Mouse (Mus musculus) T-helper 2 cell (primary cell): ENCODE results near the gene Kctd10.

ENCODE experiments used
- in situ Hi-C: fragments of 300-600 bp; cut with MboI, MseI; formaldehyde crosslinking; loops from one replicate; pipeline ENCODE4 v1.15.1; 2025; ENCODE audit warnings: high pct_unique_total_duplicates

The Kctd10 gene

DNA sequence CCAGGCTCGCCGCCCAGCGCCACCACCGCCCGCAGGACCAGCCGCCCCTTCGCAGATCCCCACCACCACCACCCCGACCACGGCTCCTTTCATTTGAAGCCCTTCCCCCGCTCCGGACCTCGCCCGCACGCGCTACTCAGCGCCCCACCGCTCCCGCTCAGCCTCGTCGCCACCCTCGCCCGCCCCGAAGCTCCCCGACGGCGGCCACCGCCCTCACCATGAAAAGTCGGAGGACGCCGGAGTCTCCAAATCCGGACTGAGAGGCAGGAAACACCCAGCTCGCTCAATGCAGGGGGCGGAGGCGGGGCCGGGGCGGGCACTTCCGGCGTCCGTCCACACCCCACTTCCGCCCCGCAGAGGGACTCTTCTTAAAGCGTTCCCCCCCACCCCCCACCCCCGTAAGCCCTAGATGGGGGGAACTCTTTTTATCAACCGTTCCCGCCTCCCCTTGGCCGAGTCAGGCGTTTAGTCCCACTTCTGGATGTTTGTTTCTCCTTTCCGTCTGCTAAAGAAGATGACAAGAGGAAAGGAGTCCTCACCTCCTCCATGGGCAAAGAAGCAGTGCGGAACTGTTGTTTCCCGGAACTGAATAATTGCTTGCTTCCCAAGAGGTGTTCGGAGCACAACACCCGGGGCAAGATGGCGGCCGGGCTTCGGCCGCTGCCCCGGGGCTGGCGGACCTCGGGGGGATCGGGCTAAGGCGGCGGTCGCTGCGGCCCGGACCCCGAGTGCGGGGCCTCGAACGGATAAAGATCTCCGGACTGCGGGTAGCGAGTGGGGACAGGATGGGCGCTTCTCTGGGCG is at the start of gene Kctd10, which contains the start of gene Ube3b:
Gene Kctd10, minus strand, starts transcription at position 300 of the 804 bp plus-strand sequence.
Gene Ube3b, plus strand, starts transcription at position 399 of the 804 bp plus-strand sequence.
- in situ Hi-C loops, result loop anchor here (5.0 kb wide), 1 partner anchor 68 kb away; no protein-coding TSS in a partner anchor

- in situ Hi-C loops, result no loop called here
These were observed 49.5 kb upstream of the Kctd10 start for GRCm38 (mm10) chr5:114429781-114430180.

GRCm38 (mm10) chr5:114428621-114429020 is 48.3 kb upstream of the Kctd10 start:
- in situ Hi-C loops, result no loop called here

- in situ Hi-C loops, result no loop called here
These were observed 46.4 kb upstream of the Kctd10 start for GRCm38 (mm10) chr5:114426732-114427131.

DNA sequence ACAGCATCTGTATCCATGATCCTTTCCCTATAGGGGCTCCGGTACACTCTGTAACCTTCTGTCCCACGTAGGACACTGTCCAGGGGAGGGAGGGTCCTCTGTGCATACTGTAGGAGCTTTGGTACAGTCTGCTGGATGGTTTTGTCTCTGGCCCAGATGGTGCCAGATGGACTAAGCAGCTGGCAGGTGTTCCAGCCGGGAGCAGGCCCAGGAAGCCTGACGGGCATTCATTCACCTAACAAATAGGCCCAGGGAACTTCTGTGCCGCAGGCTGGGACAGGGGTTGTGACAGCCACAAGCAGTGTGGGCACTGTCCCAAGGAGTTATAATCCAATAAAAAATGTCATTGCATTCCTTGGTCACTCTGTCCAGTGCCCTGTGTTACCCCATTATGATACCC is 43.7 kb upstream of the Kctd10 start:
- in situ Hi-C loops, result no loop called here

GRCm38 (mm10) chr5:114422591-114422990 is 42.3 kb upstream of the Kctd10 start:
- in situ Hi-C loops, result no loop called here

- in situ Hi-C loops, result no loop called here
These were observed 41.4 kb upstream of the Kctd10 start for GRCm38 (mm10) chr5:114421561-114422298.

GRCm38 (mm10) chr5:114418541-114418940 is 38.2 kb upstream of the Kctd10 start:
- in situ Hi-C loops, result no loop called here

DNA sequence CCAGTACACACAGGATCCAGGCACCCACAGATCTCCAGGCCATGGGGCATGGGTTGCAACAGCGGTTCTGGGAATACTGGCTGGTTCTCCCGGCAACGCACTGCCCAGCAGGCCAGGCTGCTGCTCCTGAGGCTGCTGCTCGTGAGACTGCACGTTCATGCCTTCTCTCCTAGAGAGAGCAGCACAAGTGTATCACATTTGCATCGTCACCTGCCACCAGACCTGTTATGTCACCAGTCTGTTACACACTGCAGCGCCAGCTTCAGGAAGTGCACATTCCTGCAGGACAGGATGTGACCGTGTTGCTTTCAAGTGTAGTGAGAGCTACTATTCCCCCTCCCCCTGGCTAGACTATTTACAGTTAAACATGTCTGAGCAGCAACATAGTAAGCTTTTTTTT is 36.5 kb upstream of the Kctd10 start:
- in situ Hi-C loops, result no loop called here

- in situ Hi-C loops, result no loop called here
These were observed 35.3 kb upstream of the Kctd10 start for GRCm38 (mm10) chr5:114415606-114416005.

DNA sequence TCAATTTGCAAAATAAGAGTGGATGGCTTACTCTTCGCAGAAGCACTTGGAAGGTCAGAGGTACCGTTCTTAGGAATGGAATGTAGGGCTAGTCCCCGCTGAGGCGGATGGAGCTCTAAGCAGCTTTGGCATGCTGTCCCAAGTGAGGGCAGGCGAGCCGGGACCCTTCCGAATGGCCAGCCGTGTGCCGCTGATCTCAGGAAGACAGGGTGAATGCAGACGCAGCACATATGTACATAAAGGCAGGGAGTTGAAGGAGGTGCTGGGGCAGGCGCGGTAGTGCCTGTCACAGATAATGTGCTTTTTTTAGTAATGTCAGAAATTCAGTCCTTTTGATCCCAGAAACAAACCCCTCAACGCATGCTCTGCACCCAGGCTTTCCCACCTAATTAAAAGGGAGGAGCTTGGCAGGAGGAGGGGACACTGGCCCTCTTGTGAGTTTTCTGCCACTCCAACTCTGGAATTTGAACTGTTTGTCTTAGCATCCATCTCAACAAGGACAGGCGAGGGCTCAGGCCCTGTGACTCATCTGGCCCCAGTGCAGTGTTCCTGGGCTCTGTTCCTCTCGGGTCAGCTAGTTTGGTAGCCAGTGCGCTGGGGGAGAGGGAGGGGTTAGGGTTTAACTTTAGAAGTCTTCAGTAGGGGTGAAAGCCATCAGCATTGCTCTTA is 32.9 kb upstream of the Kctd10 start:
- in situ Hi-C loops, result no loop called here

DNA sequence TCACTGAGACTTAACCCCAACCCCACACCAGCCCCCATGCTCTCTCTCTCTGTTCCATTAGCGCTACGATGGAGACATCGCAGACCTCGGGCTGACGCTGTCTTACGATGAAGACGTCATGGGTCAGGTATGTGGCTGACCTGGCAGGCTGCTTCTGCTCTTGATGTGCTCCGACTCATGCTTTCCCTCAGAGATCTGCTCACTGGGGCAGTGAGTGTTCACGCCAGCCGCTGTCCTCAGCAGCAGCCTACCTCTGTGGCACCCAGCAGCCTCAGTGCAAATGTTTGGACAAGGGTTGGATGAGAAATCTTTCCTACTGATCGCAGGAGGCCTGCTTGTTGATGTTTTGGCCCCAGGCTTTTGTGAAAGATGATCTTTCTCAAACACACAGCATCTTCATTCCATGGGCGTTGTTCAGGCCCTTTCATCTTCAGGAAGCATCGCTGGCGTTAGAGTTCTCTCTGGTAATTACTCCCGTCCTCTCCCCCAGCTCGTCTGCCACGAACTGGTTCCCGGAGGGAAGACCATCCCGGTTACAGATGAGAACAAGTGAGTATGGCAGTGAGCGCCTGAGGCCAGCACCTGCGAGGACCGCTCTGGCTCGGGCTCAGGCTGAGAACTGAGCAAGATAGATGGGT is 32.2 kb upstream of the Kctd10 start:
- in situ Hi-C loops, result no loop called here

DNA sequence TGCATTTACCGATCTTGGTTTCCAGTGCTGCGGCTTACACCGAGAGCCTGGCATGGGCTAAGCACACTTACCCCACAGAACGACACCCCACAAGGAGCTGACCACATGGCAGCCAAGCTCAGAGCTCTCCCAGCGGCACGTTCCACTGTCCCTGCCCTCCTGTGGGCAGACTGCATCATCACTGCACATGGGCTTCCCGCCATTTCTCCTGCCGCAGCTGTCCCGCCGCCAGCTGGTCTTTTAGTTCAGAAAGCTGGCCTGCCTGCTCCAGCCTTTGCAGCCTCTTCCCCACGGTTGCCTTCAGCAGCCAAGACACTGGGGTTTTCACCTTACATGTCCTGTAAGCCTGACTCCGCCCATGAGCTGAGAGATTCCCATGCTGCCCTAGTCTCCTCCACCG is 30.1 kb upstream of the Kctd10 start:
- in situ Hi-C loops, result no loop called here

- in situ Hi-C loops, result loop anchor here (10.0 kb wide), 1 partner anchor 1036 kb away; no protein-coding TSS in a partner anchor
These were observed 28.5 kb upstream of the Kctd10 start for GRCm38 (mm10) chr5:114408846-114409245.

DNA sequence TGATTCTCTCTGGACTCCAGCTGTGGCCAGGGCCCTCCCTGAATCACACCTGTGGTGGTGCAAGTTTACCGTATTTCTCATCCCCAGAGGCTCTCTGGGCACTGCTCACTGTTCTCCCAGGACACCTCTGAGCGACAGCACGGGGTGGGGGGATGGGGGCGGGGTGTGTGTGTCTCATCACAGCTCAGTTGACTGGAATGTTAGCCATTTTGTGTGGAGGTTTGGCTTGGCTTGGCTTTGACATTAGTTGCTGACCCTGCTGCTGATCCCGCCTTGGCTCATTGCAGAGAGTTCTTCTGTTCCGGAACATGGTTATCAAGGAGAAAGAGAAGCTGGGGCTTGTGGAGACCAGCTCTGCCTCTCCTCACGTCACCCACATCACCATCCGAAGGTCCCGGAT is 27.5 kb upstream of the Kctd10 start:
- in situ Hi-C loops, result loop anchor here (10.0 kb wide), 1 partner anchor 1037 kb away; no protein-coding TSS in a partner anchor

DNA sequence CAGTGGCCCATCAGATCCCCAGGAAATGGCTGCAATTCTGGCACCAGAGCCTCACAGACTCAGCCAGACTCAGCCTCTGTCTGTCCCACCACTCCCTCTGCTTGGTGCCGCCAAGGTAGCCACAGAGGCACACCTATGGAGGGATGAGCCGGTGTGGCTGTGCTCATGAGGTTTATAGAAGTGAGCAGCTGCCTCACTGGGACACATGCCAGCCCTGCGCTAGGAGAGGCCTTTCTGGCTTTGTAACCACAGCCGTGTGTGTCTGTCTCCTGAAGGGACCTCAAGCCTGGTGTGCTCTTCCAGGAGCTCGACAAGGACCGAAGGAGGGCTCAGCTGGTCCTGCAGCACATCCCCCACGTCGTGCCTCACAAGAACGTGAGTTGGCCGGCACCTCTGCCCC is 27.0 kb upstream of the Kctd10 start:
- in situ Hi-C loops, result loop anchor here (10.0 kb wide), 1 partner anchor 1038 kb away; no protein-coding TSS in a partner anchor

DNA sequence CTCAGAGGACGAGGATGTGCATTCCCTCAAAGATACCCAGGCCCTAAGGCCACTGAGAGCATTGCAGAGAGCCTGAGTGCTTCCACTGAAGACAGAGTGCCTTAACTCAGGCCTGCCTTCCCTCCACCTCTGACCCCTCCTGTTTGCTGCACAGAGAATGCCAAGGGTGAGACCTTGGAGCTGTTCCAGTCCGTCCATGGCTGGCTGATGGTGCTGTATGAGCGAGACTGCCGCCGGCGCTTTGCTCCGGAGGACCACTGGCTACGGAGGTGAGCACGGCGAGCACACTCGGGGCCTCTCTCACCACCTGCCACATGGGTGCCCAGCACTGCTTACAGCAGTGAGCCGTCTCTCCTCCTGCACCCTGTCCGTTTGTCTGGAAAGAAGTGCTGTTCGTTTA is 26.3 kb upstream of the Kctd10 start:
- in situ Hi-C loops, result loop anchor here (10.0 kb wide), 1 partner anchor 1038 kb away; no protein-coding TSS in a partner anchor

DNA sequence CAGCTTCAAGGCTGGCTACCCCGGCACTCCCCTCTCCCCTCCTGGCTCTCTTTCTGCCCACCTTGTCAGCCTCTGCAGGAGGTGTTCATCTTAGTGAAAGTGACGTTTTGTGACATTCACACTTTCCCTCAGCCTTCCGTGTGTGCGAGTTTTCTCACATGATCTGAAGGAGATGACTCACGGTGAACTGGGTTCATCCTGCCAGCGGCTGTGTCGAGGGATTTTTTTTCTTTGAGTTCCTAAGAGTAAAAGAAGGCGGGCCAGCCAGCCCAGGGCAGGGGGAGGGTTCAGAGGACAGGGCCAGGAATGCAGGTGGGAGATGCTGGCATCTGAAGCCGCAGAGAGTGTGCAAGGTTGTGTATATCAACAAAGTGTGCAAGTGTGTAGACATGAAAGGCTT is 12.9 kb upstream of the Kctd10 start:
- in situ Hi-C loops, result no loop called here

DNA sequence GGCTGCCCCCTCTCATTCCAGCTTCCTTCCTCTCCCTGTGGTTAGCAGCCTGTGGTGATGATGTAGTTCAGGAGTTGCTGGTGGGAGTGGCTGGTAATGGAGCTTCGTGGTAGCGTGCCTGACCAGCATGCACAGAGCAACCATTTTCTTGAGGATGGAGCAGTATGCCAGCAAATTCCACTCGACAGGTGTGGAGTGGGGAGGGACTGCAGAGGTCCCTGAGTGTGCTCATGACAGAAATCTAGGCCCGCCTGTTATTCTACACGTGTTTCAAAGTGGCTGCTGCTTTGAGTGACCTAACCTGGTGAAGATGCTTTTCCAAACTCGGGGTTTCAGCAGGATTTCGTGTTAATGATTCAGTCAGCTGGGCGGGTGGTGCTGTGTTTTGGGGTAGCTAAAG is 4.1 kb upstream of the Kctd10 start:
- in situ Hi-C loops, result loop anchor here (5.0 kb wide), 1 partner anchor 72 kb away; no protein-coding TSS in a partner anchor

DNA sequence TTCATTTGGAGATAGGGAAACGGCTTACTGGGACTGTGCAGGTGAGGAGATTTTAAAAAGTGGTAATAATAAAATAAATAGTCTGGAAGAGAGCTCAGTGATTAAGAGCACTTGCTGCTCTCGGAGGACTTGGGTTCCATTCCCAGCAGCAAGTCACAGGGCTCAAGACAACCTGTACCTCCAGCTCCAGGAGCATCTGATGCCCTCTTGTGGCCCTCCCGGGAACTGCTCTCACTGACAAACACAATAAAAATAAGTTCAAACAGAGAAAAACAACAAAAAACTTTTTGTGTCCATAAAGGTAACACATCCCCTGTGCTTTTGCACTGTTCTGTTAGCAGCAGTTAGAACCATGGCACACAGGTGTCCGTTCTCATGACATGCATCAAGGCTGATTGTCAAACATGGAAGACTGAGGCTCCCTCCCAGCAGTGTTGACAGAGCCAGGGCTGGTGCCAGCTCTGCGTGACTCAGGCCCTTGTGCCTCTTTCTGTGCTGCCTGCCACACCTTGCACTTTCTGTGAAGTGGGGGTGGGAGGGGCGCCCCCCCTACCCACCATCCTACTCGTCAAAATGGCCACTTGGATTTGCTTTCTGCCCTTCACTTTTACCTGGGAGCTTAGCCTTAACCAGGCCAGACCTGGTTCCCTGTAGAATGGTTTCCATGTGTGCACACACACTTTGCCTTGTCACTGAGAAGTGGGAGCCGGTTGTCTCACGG is 3.0 kb upstream of the Kctd10 start:
- in situ Hi-C loops, result loop anchor here (5.0 kb wide), 1 partner anchor 71 kb away; no protein-coding TSS in a partner anchor

DNA sequence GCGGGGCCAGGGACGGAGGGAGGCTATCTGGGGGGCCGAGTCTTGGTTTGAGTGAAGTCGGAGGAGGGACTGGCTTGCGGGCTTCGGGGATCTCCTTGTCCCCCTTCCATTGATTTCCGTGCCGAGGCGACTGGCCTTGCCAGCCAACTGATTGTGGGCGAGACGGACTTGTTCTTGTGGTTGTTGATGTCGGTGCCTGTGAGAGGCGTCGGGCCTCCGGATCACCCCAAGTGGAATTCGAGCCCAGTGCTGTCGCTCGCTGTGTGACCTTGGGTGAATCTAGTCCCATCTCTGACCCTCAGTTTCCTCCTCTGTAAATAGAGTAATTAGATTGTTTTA is 674 bp upstream of the Kctd10 start:
- in situ Hi-C loops, result loop anchor here (5.0 kb wide), 1 partner anchor 69 kb away; no protein-coding TSS in a partner anchor
